Comparison of ENCODE assay signal across 8 mouse cellular contexts in the genomic region with DNA sequence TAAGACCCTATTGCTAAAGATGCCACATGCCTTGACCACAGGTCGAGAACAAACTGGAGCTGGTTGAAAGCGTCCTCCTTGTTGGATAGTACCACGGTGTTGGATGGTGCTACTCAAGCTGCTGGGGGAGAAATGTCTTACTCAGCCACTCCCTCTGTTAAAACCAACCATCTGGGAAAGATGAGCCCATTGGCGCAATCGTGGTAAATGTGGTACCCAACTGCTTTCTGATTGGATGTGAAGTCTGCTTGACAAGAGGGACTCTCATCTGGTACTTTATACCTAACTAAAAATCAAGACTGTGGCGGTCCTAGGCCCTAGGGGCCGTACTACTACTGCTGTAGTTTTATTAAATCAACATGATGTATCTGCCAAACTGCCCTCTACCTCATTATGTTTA. TPM values are rescaled to one million over a fixed set of nuclear protein-coding genes. Genes with fewer than 3 reads are reported as not detected.
DNase-seq lines count a peak whose midpoint lies in the region; ATAC-seq lines count a peak whose summit lies in the region.

No protein-coding gene starts in this region.

- DNase-seq in kidney, adult 8-10 months = no peak
- DNase-seq in MN1 (ENCODE audit: low spot score) = peak; percentile 38
- DNase-seq in adrenal gland, postnatal 36 days = no peak
- DNase-seq in gastrocnemius, postnatal 14 days = no peak
- no peak for DNase-seq in natural killer cell, adult 2 months (ENCODE audit: low spot score in 2 of 2)

- peak overlapping the region; percentile 59 for H3K4me2 ChIP-seq in kidney, embryonic 15.5 days
- peak overlapping the region; percentile 65 for H3K4me2 ChIP-seq in hindbrain, embryonic 13.5 days
- H3K4me2 ChIP-seq in midbrain, embryonic 15.5 days = peak overlapping the region; percentile 86

- no peaks in the 10 kb centered on the region for H3K9me3 ChIP-seq in kidney, embryonic 15.5 days (replicated peaks)
- H3K9me3 ChIP-seq in hindbrain, embryonic 13.5 days = no peaks in the 10 kb centered on the region
- H3K9me3 ChIP-seq in midbrain, embryonic 15.5 days = no peaks in the 10 kb centered on the region

- H3K27me3 ChIP-seq in kidney, embryonic 15.5 days = no peaks in the 10 kb centered on the region
- H3K27me3 ChIP-seq in hindbrain, embryonic 13.5 days = no peaks in the 10 kb centered on the region
- H3K27me3 ChIP-seq in midbrain, embryonic 15.5 days (replicated peaks) = no peaks in the 10 kb centered on the region

- H3K9ac ChIP-seq in kidney, embryonic 15.5 days = peak overlapping the region; percentile 67; the same call in 1 of the 2 replicates
- peak overlapping the region; percentile 77; the same call in 1 of the 2 replicates for H3K9ac ChIP-seq in hindbrain, embryonic 13.5 days
- peak overlapping the region; percentile 74 for H3K9ac ChIP-seq in midbrain, embryonic 15.5 days

- H3K27ac ChIP-seq in kidney, embryonic 15.5 days = no peak overlapping the region
- H3K27ac ChIP-seq in hindbrain, embryonic 13.5 days = no peak overlapping the region
- H3K27ac ChIP-seq in midbrain, embryonic 15.5 days = no peak overlapping the region

- peaks cover 16% of the 10 kb centered on the region for H3K36me3 ChIP-seq in kidney, embryonic 15.5 days
- peaks cover 9% of the 10 kb centered on the region for H3K36me3 ChIP-seq in hindbrain, embryonic 13.5 days
- no peaks in the 10 kb centered on the region for H3K36me3 ChIP-seq in midbrain, embryonic 15.5 days (replicated peaks)

- intact Hi-C loops in gastrocnemius, postnatal 14 days (cut with DNase I; ENCODE audit: low total_unique reads) = no loop called here

- ATAC-seq in kidney, embryonic 15.5 days (replicated peaks; ENCODE audit: low FRiP score) = no peak
- no peak for ATAC-seq in hindbrain, embryonic 13.5 days (ENCODE audit: low FRiP score)
- no peak for ATAC-seq in midbrain, embryonic 15.5 days (replicated peaks)

- 84% methylated on average over 7 of the region's 7 CpGs for WGBS in kidney, embryonic 15.5 days
- 83% methylated on average over 7 of the region's 7 CpGs for WGBS in hindbrain, embryonic 13.5 days
- 89% methylated on average over 7 of the region's 7 CpGs for WGBS in midbrain, embryonic 15.5 days

- peak overlapping the region; percentile 71 for H3K4me3 ChIP-seq in kidney, embryonic 15.5 days (replicated peaks)
- peak overlapping the region; percentile 66 for H3K4me3 ChIP-seq in hindbrain, embryonic 13.5 days
- H3K4me3 ChIP-seq in midbrain, embryonic 15.5 days = peak overlapping the region; percentile 81

- H3K4me1 ChIP-seq in kidney, embryonic 15.5 days = peaks cover 19% of the 10 kb centered on the region
- peaks cover 24% of the 10 kb centered on the region for H3K4me1 ChIP-seq in hindbrain, embryonic 13.5 days (replicated peaks)
- peaks cover 26% of the 10 kb centered on the region for H3K4me1 ChIP-seq in midbrain, embryonic 15.5 days

RNA-seq across cellular contexts. Expression of a gene that starts 1.0 kb away (rescaled TPM):
- polyA plus RNA-seq in kidney, embryonic 15.5 days (2015; fragmentation: Nextera tagmentation; extraction: Ambion mirVana) = 24.5 and 27.2 TPM in 2 replicates
- 18.3 and 19.3 TPM in 2 replicates for polyA plus RNA-seq in hindbrain, embryonic 13.5 days (2015; fragmentation: Nextera tagmentation; extraction: Ambion mirVana)
- polyA plus RNA-seq in midbrain, embryonic 15.5 days (2015; fragmentation: Nextera tagmentation; extraction: Ambion mirVana) = 15.6 and 15.9 TPM in 2 replicates
- total RNA-seq in adrenal gland, postnatal 36 days (2021) = 10 to 100 TPM; 11.2 to 12.8 TPM
- total RNA-seq in gastrocnemius, postnatal 14 days (2021) = 1 to 10 TPM; 2.2 to 2.5 TPM

RNA-seq across cellular contexts. Expression of a gene that starts 1.1 kb away (rescaled TPM):
- 227 and 255 TPM in 2 replicates for polyA plus RNA-seq in kidney, embryonic 15.5 days (2015; fragmentation: Nextera tagmentation; extraction: Ambion mirVana)
- 247 and 255 TPM in 2 replicates for polyA plus RNA-seq in hindbrain, embryonic 13.5 days (2015; fragmentation: Nextera tagmentation; extraction: Ambion mirVana)
- polyA plus RNA-seq in midbrain, embryonic 15.5 days (2015; fragmentation: Nextera tagmentation; extraction: Ambion mirVana) = 224 and 231 TPM in 2 replicates
- total RNA-seq in adrenal gland, postnatal 36 days (2021) = 100 to 1,000 TPM; 211 to 224 TPM
- 100 to 1,000 TPM; 229 to 257 TPM for total RNA-seq in gastrocnemius, postnatal 14 days (2021)

RNA-seq across cellular contexts. Expression of a gene that starts 17.7 kb away (rescaled TPM):
- 8.8 and 9.7 TPM in 2 replicates for polyA plus RNA-seq in kidney, embryonic 15.5 days (2015; fragmentation: Nextera tagmentation; extraction: Ambion mirVana)
- 6.5 and 7.6 TPM in 2 replicates for polyA plus RNA-seq in hindbrain, embryonic 13.5 days (2015; fragmentation: Nextera tagmentation; extraction: Ambion mirVana)
- polyA plus RNA-seq in midbrain, embryonic 15.5 days (2015; fragmentation: Nextera tagmentation; extraction: Ambion mirVana) = 6.9 and 7.7 TPM in 2 replicates
- total RNA-seq in adrenal gland, postnatal 36 days (2021) = 10 to 100 TPM; 10.4 to 13.8 TPM
- 1 to 10 TPM; 5.5 to 5.8 TPM for total RNA-seq in gastrocnemius, postnatal 14 days (2021)

RNA-seq across cellular contexts. Expression of a gene that starts 23.0 kb away (rescaled TPM):
- polyA plus RNA-seq in kidney, embryonic 15.5 days (2015; fragmentation: Nextera tagmentation; extraction: Ambion mirVana) = 6.0 and 6.1 TPM in 2 replicates
- 21.5 and 22.3 TPM in 2 replicates for polyA plus RNA-seq in hindbrain, embryonic 13.5 days (2015; fragmentation: Nextera tagmentation; extraction: Ambion mirVana)
- 19.1 and 20.8 TPM in 2 replicates for polyA plus RNA-seq in midbrain, embryonic 15.5 days (2015; fragmentation: Nextera tagmentation; extraction: Ambion mirVana)
- total RNA-seq in adrenal gland, postnatal 36 days (2021) = 1 to 10 TPM; 5.1 to 5.2 TPM
- 1 to 10 TPM; 2.2 to 2.4 TPM for total RNA-seq in gastrocnemius, postnatal 14 days (2021)

RNA-seq across cellular contexts. Expression of a gene that starts 27.1 kb away (rescaled TPM):
- polyA plus RNA-seq in kidney, embryonic 15.5 days (2015; fragmentation: Nextera tagmentation; extraction: Ambion mirVana) = not detected in 2 replicates
- not detected in 2 replicates for polyA plus RNA-seq in hindbrain, embryonic 13.5 days (2015; fragmentation: Nextera tagmentation; extraction: Ambion mirVana)
- polyA plus RNA-seq in midbrain, embryonic 15.5 days (2015; fragmentation: Nextera tagmentation; extraction: Ambion mirVana) = not detected in 2 replicates
- total RNA-seq in adrenal gland, postnatal 36 days (2021) = not detected
- not detected for total RNA-seq in gastrocnemius, postnatal 14 days (2021)
